Mouse (Mus musculus): Measurements from ENCODE around the gene Krt73. TPM values are rescaled to one million over a fixed set of nuclear protein-coding genes. Genes with fewer than 3 reads are reported as not detected.

Gene Krt73
- polyA plus RNA-seq, 1 experiment = not detected

DNA sequence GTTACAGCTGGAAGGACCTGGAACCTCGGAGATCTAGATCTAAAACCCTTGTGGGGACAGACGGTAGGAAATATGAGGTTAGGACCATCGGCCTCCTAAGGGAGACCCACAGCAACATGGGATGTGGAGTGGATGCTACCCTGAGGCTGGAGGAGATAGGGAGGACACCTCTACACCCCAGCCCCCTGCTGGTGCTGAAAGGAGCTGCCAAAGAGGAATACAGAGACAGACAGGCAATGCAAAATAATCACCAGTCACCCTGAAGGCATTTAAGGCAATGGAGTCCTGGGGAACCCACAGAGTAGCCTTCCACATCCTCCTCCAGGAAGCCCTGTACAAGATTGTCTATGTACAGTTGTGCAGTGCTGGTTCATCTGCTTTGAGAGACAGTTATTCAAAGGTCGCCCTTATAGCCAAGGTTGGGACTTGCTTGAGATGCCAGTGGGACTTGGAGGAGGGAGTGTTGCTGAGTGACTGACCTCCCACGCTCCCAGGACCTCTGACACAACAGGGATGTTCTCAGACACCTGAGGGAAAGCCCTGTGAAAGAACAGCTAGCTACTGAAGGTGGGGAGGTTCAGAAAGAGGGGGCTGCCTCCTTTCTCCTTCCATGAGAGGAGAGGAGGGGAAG is 30.0 kb downstream of the Krt73 start:
- no peaks in the 10 kb centered on the region for H3K79me2 ChIP-seq (ENCODE audit: control insufficient read depth, insufficient read depth)
- peaks cover 28% of the 10 kb centered on the region for H3K27me3 ChIP-seq (ENCODE audit: control insufficient read depth, insufficient read depth, insufficient read length)
- no peak overlapping the region for H3K4me2 ChIP-seq (ENCODE audit: low read depth)
- no peak overlapping the region for H3K4me3 ChIP-seq
- H3ac ChIP-seq (ENCODE audit: control insufficient read depth, insufficient read length) = no peak overlapping the region
- TF ChIP-seq MAX (IDR thresholded peaks at IDR 0.05; ENCODE audit: low read depth) = no peak
- no peak for TF ChIP-seq TCF3 (IDR thresholded peaks at IDR 0.05; ENCODE audit: insufficient read length, low read depth)
- TF ChIP-seq REST (IDR thresholded peaks at IDR 0.05; ENCODE audit: insufficient read depth, insufficient read length) = no peak
- no peak for TF ChIP-seq CEBPB (IDR thresholded peaks at IDR 0.05; ENCODE audit: insufficient read depth, poor library complexity, severe bottlenecking)
- TF ChIP-seq MYOD1 (IDR thresholded peaks at IDR 0.05; ENCODE audit: control insufficient read depth in 1 of 3, insufficient read length in 2 of 3, low read depth in 2 of 3) = no peak
- no peaks in the 10 kb centered on the region for H3K36me3 ChIP-seq (ENCODE audit: control insufficient read depth, insufficient read depth)

- H3K4me3 ChIP-seq = no peak overlapping the region
- peaks cover 36% of the 10 kb centered on the region for H3K27me3 ChIP-seq (ENCODE audit: control insufficient read depth, insufficient read depth, insufficient read length)
- H3ac ChIP-seq (ENCODE audit: control insufficient read depth, insufficient read length) = no peak overlapping the region
- H3K4me2 ChIP-seq (ENCODE audit: low read depth) = no peak overlapping the region
- H3K36me3 ChIP-seq (ENCODE audit: control insufficient read depth, insufficient read depth) = no peaks in the 10 kb centered on the region
- H3K79me2 ChIP-seq (ENCODE audit: control insufficient read depth, insufficient read depth) = no peaks in the 10 kb centered on the region
- TF ChIP-seq MYOD1 (IDR thresholded peaks at IDR 0.05; ENCODE audit: control insufficient read depth in 1 of 3, insufficient read length in 2 of 3, low read depth in 2 of 3) (no peak), E2F4 (IDR thresholded peaks at IDR 0.05; ENCODE audit: insufficient read depth) (no peak), USF1 (IDR thresholded peaks at IDR 0.05; ENCODE audit: low read depth) (no peak), MYOG (IDR thresholded peaks at IDR 0.05; ENCODE audit: control insufficient read depth in 1 of 3, insufficient read depth in 1 of 3, insufficient read length in 2 of 3, low read depth in 2 of 3) (no peak), TCF12 (IDR thresholded peaks at IDR 0.05; ENCODE audit: insufficient read depth, poor library complexity, severe bottlenecking) (no peak), TCF3 (IDR thresholded peaks at IDR 0.05; ENCODE audit: insufficient read length, low read depth) (no peak), REST (IDR thresholded peaks at IDR 0.05; ENCODE audit: insufficient read depth, insufficient read length) (no peak), CEBPB (IDR thresholded peaks at IDR 0.05; ENCODE audit: insufficient read depth, poor library complexity, severe bottlenecking) (no peak), MAX (IDR thresholded peaks at IDR 0.05; ENCODE audit: low read depth) (no peak), SRF (IDR thresholded peaks at IDR 0.05; ENCODE audit: control insufficient read depth, insufficient read length, low read depth) (no peak), POLR2AphosphoS2 (IDR thresholded peaks at IDR 0.05; ENCODE audit: insufficient read length, low read depth) (no peak), POLR2A (IDR thresholded peaks at IDR 0.05; ENCODE audit: insufficient read length, low read depth) (no peak)
Measured at GRCm38 (mm10) chr15:101770226-101770625, 31.9 kb downstream of the Krt73 start.

Other genes starting within 250 kb of the Krt73 start
- not detected for gene Krt90, start 239.4 kb downstream of the Krt73 start, polyA plus RNA-seq (2012; fragmentation: generic; extraction: Trizol)
- gene Krt75, start 228.4 kb downstream of the Krt73 start, polyA plus RNA-seq (2012; fragmentation: generic; extraction: Trizol) = not detected
- not detected for gene Gm5414, start 174.2 kb downstream of the Krt73 start, polyA plus RNA-seq (2012; fragmentation: generic; extraction: Trizol)
- gene Gm5478, start 155.0 kb downstream of the Krt73 start, polyA plus RNA-seq (2012; fragmentation: generic; extraction: Trizol) = not detected
- gene Krt6b, start 122.1 kb downstream of the Krt73 start, polyA plus RNA-seq (2012; fragmentation: generic; extraction: Trizol) = not detected
- not detected for gene Krt6a, start 108.0 kb downstream of the Krt73 start, polyA plus RNA-seq (2012; fragmentation: generic; extraction: Trizol)
- gene Krt5, start 89.4 kb downstream of the Krt73 start, polyA plus RNA-seq (2012; fragmentation: generic; extraction: Trizol) = 0.02 TPM
- not detected for gene Krt71, start 59.2 kb downstream of the Krt73 start, polyA plus RNA-seq (2012; fragmentation: generic; extraction: Trizol)
- not detected for gene Krt72, start 15.9 kb downstream of the Krt73 start, polyA plus RNA-seq (2012; fragmentation: generic; extraction: Trizol)
- not detected for gene Krt2, start 15.8 kb upstream of the Krt73 start, polyA plus RNA-seq (2012; fragmentation: generic; extraction: Trizol)
- gene Krt1, start 48.4 kb upstream of the Krt73 start, polyA plus RNA-seq (2012; fragmentation: generic; extraction: Trizol) = not detected
- gene Krt77, start 67.4 kb upstream of the Krt73 start, polyA plus RNA-seq (2012; fragmentation: generic; extraction: Trizol) = not detected
- gene Krt76, start 90.6 kb upstream of the Krt73 start, polyA plus RNA-seq (2012; fragmentation: generic; extraction: Trizol) = not detected
- not detected for gene Krt4, start 122.4 kb upstream of the Krt73 start, polyA plus RNA-seq (2012; fragmentation: generic; extraction: Trizol)
- 0.04 TPM for gene Krt79, start 138.0 kb upstream of the Krt73 start, polyA plus RNA-seq (2012; fragmentation: generic; extraction: Trizol)
- gene Krt78, start 151.9 kb upstream of the Krt73 start, polyA plus RNA-seq (2012; fragmentation: generic; extraction: Trizol) = not detected
- 0.16 TPM for gene Krt8, start 202.1 kb upstream of the Krt73 start, polyA plus RNA-seq (2012; fragmentation: generic; extraction: Trizol)
- gene Krt18, start 225.8 kb upstream of the Krt73 start, polyA plus RNA-seq (2012; fragmentation: generic; extraction: Trizol) = not detected

Data from myocyte (in vitro differentiated cells).